Mouse (Mus musculus): ENCODE data around the gene Hjurp.

DNA sequence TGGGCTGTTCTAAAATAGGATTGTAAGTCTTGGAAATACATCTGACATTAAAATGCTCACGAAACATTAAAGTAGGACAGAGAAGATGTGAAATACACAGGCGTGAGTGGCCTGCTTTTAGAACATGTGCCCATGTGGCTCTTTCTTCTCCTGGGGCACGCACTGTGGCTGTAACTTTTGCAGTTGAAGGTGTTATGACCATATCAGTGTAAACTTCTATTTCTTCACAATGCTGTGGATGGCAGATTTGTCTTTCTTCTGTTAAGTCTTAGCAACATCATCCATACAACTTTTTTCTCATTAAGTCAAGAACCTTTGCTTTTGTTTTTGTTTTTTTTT is 11.3 kb upstream of the Hjurp start:
- TF ChIP-seq CTCF (IDR thresholded peaks at IDR 0.05 in 2 of 3, conservative IDR thresholded peaks at IDR 0.05 in 1 of 3; ENCODE audit: control insufficient read depth in 1 of 3, insufficient read depth in 1 of 3, low read depth in 2 of 3, low read length in 3 of 3, poor library complexity in 1 of 3, severe bottlenecking in 1 of 3) (no peak), EP300 (IDR thresholded peaks at IDR 0.05; ENCODE audit: low read depth in 1 of 2, low read length in 2 of 2) (no peak)
